Mouse (Mus musculus) hindbrain, postnatal 0 days (tissue): ENCODE results near the gene Gm2115. TPM values are rescaled to one million over a fixed set of nuclear protein-coding genes. Genes with fewer than 3 reads are reported as not detected.

Source experiments
- ATAC-seq: fragments of 200-750 bp; cut with Nextera tagmentation; 2 replicates; pipeline ENCODE4 v1.8.0; 2017; ENCODE audit warnings: mild to moderate bottlenecking, moderate TSS enrichment, moderate library complexity
- DNase-seq: peaks from one replicate; pipeline ENCODE4 v3.0.0-alpha.2; 2015; ENCODE audit warnings: low spot score
- H3K27ac ChIP-seq: fragments of 300-500 bp; sonication (generic); 2 replicates; pipeline ENCODE4 v1.5.1; 2014; ENCODE audit warnings: mild to moderate bottlenecking
- H3K27me3 ChIP-seq: fragments of 300-500 bp; sonication (generic); 2 replicates; pipeline ENCODE4 v1.6.1; 2014; ENCODE audit warnings: low read length, mixed read lengths; ENCODE audit not compliant: insufficient read depth
- H3K36me3 ChIP-seq: fragments of 300-500 bp; sonication (generic); 2 replicates; pipeline ENCODE4 v1.6.1; 2014; ENCODE audit warnings: low read length, mixed read lengths; ENCODE audit not compliant: insufficient read depth
- H3K4me1 ChIP-seq: fragments of 300-500 bp; sonication (generic); 2 replicates; pipeline ENCODE4 v1.6.1; 2014; ENCODE audit warnings: antibody characterized with exemption, low read length, mixed read lengths; ENCODE audit not compliant: insufficient read depth
- H3K4me2 ChIP-seq: fragments of 300-500 bp; sonication (generic); 2 replicates; pipeline ENCODE4 v1.6.1; 2014; ENCODE audit warnings: low read depth, mild to moderate bottlenecking, low read length, moderate library complexity, mixed read lengths
- H3K4me3 ChIP-seq: fragments of 300-500 bp; sonication (generic); 2 replicates; pipeline ENCODE4 v1.5.1; 2014; ENCODE audit warnings: low read length
- H3K9ac ChIP-seq: fragments of 300-500 bp; sonication (generic); replicated peaks from 2 replicates; pipeline ENCODE4 v1.6.1; 2014; ENCODE audit warnings: mild to moderate bottlenecking, low read length, moderate library complexity, mixed read lengths
- H3K9me3 ChIP-seq: fragments of 300-500 bp; sonication (generic); 2 replicates; pipeline ENCODE4 v1.6.1; 2016; ENCODE audit warnings: low read length, mixed read lengths
- CTCF ChIP-seq: IDR thresholded peaks from 2 replicates; pipeline ENCODE4 v1.5.1; 2016; ENCODE audit warnings: antibody characterized with exemption, control low read depth, low read depth
- WGBS: fragments of 180-500 bp; shearing (Covaris S2); extraction: QIAGEN DNeasy Blood & Tissue Kit; methylation state at CpG from one replicate; pipeline ENCODE4 v1.1.7; 2014; 5-methylcytosine and 5-hydroxymethylcytosine counted together
- polyA plus RNA-seq: library from polyadenylated mRNA; unstranded; fragments of >200 nt; fragmentation: Nextera tagmentation; extraction: Ambion mirVana; gene quantifications from 2 replicates; pipeline ENCODE4 v1.2.1, GENCODE M21; 2015
- total RNA-seq: library from RNA; depleted of rRNA; stranded (reverse); fragments of >200 nt; gene quantifications from 2 replicates; pipeline ENCODE4 v1.2.3, GENCODE M21; 2014

Gm2115 gene
- total and polyA plus RNA-seq, 2 experiments from 2014 or later: 1.7 to 3.6 TPM

DNA sequence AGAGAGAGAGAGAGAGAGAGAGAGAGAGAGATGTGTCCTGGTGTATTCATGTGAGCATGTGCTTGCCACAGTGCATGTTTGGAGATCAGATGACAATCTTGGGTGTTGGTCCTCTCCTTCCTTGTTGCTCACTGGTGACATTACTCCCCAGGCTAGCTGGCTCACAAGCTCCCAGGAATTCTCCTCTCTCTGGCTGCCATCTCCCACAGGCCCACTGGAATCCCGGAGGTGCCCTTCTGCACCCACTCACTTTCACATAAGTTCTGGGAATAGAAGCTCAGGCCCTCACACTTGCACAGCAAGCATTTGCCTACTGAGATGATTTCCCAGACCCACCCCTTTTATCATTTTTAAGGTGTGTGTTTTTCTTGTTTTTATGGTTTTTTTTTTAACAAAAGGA is 51.0 kb downstream of the Gm2115 start:
- Histone ChIP-seq H3K36me3 (no peaks in the 10 kb centered on the region), H3K27me3 (no peaks in the 10 kb centered on the region), H3K4me1 (no peaks in the 10 kb centered on the region), H3K4me3 (no peak overlapping the region), H3K9me3 (no peaks in the 10 kb centered on the region), H3K9ac (no peak overlapping the region), H3K4me2 (no peak overlapping the region), H3K27ac (no peak overlapping the region)
- TF ChIP-seq CTCF: no peak
- whole genome bisulfite sequencing: 89% methylated on average over 1 of the region's 1 CpGs
- no peak for ATAC-seq
- DNase-seq: no peak

DNA sequence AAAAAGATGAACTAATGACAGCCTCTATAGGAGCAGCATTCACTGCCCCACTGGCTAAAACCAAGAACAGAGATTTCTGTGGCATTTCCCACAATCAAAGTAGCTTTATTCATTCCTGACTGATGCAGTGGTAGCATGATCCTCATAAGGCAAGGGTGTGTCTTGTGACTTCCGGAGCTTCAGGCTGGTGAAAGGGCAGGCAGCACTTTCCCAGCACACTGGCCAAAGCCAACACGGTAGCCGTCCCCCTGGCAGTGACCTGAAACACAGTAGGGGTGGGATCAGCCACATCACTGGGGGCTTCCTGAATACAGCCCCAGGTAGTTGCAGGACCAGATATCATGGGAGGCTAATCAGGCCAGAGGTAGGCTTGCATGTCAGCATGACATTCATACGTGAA is 56.3 kb downstream of the Gm2115 start:
- ATAC-seq (no peak), DNase-seq (no peak)
- Histone ChIP-seq H3K4me3 (no peak overlapping the region), H3K9ac (no peak overlapping the region), H3K27ac (no peak overlapping the region), H3K27me3 (no peaks in the 10 kb centered on the region), H3K36me3 (no peaks in the 10 kb centered on the region), H3K9me3 (no peaks in the 10 kb centered on the region), H3K4me2 (no peak overlapping the region), H3K4me1 (no peaks in the 10 kb centered on the region)
- no peak for TF ChIP-seq CTCF
- WGBS: 92% methylated on average over 4 of the region's 4 CpGs

DNA sequence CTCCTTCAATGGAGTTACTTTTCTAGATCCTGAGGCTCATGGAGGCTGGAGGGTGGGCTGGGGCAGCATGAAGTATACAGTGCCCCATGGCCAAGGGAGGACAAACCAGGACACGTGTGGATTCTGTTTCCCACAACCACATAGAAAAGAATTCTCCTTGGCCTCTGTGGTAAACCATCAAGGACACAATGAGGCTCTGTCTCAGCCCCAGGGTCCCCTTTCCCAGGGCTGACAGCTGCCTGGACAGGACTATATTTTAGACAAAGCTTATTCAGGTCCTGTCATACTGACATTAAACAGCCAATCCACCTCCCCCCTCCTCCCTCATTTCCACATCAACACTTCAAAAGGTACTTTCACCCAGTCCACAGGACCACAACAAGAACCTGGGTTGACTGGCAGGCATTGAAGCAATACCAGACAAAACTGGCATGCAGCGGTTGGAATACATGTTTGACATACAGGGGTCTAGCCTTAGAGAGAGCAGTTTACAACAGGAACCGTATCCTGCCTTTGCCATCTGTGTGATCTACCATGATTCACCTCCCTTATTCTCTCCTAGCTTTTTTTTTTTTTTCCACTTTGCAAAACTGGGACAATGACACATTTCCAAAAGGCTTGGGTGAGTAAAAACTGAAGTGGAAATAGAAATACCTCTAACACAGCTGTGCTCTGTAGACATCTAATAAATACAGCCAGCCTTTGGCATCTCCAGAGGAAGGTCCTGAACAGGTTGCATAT is 57.8 kb downstream of the Gm2115 start:
- no peak for TF ChIP-seq CTCF
- H3K36me3 ChIP-seq: no peaks in the 10 kb centered on the region
- H3K4me3 ChIP-seq: no peak overlapping the region
- no peak overlapping the region for H3K9ac ChIP-seq
- no peak overlapping the region for H3K4me2 ChIP-seq
- H3K9me3 ChIP-seq: no peaks in the 10 kb centered on the region
- no peak for DNase-seq
- no peak overlapping the region for H3K27ac ChIP-seq
- 46% methylated on average over 3 of the region's 3 CpGs for WGBS
- H3K4me1 ChIP-seq: no peaks in the 10 kb centered on the region
- H3K27me3 ChIP-seq: no peaks in the 10 kb centered on the region
- peak; percentile 43 for ATAC-seq

DNA sequence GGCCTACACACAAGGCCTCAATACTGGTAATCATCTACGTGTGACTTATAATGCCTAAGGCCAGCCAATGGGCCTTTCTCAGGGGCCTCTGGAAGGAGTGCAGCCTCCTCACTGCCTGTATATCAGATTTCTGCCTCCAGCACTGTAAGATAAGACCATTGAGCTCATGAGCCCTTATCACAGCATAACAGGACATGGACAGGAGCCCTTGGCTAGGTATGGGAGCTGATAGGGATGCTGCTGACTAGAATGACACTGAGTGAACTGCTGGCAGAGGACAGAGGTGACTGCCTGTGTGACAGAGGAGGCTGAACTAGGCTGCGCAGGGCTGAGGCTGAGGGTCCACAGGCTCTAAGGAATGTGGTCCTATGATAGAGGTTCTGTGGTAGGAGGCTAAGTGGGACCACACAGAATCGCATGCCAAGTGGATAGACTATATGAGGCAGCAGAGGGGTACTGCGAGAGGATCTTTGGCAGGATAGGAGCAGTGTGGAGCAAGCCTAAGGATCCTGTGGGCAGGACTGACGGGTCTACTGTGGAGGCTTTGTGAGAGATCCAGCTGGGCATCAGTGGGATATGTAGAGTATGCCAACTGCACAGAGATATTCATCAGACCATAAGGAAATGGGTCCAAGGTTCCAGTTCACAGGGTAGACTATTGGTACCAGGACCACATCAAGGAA is 58.5 kb downstream of the Gm2115 start:
- no peak overlapping the region for H3K4me2 ChIP-seq
- H3K9me3 ChIP-seq: no peaks in the 10 kb centered on the region
- H3K36me3 ChIP-seq: no peaks in the 10 kb centered on the region
- no peak for TF ChIP-seq CTCF
- H3K27ac ChIP-seq: no peak overlapping the region
- 83% methylated on average over 5 of the region's 5 CpGs for WGBS
- H3K27me3 ChIP-seq: no peaks in the 10 kb centered on the region
- H3K4me1 ChIP-seq: no peaks in the 10 kb centered on the region
- ATAC-seq (no peak), DNase-seq (no peak)
- no peak overlapping the region for H3K4me3 ChIP-seq
- H3K9ac ChIP-seq: no peak overlapping the region

DNA sequence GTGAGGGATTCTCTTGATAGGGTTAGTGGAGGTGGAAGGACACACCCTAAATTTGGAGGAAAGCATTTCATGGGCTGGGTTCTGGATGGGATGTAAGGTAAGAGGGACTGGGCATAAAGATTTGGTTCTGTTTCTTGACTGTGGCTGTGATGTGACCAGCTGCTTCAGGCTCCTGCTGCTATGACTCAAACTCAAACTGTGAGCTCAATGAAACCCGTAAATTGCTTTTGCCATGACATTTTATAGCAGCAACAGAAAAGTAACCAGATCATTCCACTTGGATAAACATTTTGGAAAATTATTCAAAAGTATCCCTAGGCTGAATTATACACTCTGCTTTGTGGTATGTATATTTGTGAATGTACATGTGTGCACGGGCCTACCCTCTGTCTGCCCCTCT is 61.9 kb downstream of the Gm2115 start:
- Histone ChIP-seq H3K27ac (no peak overlapping the region), H3K27me3 (no peaks in the 10 kb centered on the region), H3K9ac (no peak overlapping the region), H3K4me2 (no peak overlapping the region), H3K4me3 (no peak overlapping the region), H3K36me3 (no peaks in the 10 kb centered on the region), H3K9me3 (no peaks in the 10 kb centered on the region), H3K4me1 (no peaks in the 10 kb centered on the region)
- 73% methylated on average over 2 of the region's 2 CpGs for WGBS
- ATAC-seq (no peak), DNase-seq (no peak)
- no peak for TF ChIP-seq CTCF

DNA sequence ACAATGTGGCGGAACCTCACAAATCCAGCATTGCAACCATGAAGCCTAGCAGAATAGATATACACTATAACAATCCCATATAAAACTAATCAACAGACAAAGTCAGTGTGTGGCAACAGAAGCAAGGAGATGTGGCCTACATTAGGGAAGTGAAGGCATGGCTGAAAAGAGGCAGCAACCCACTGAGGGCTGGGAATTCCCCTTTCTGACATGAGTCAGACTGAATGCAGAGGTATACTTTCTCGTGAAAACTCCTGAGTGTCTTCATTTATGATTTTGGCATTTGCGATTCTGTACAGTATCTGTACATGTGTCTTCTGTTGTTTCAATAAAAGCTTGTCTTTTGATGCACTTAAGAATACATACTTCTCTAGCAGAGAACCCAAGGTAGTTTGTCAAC is 62.6 kb downstream of the Gm2115 start:
- no peak for TF ChIP-seq CTCF
- no peak for DNase-seq
- no peak overlapping the region for H3K4me3 ChIP-seq
- no peaks in the 10 kb centered on the region for H3K9me3 ChIP-seq
- no peak overlapping the region for H3K9ac ChIP-seq
- no peak for ATAC-seq
- WGBS: 93% methylated on average over 3 of the region's 3 CpGs
- H3K27me3 ChIP-seq: no peaks in the 10 kb centered on the region
- no peak overlapping the region for H3K27ac ChIP-seq
- H3K4me1 ChIP-seq: no peaks in the 10 kb centered on the region
- H3K4me2 ChIP-seq: no peak overlapping the region
- H3K36me3 ChIP-seq: no peaks in the 10 kb centered on the region
